Mouse (Mus musculus) cerebellum, adult 9-10 months (tissue): ENCODE data around the gene Itgam.

ENCODE experiments used
- DNase-seq: peaks from one replicate; pipeline ENCODE4 v3.0.0; 2022

The Itgam gene

DNA sequence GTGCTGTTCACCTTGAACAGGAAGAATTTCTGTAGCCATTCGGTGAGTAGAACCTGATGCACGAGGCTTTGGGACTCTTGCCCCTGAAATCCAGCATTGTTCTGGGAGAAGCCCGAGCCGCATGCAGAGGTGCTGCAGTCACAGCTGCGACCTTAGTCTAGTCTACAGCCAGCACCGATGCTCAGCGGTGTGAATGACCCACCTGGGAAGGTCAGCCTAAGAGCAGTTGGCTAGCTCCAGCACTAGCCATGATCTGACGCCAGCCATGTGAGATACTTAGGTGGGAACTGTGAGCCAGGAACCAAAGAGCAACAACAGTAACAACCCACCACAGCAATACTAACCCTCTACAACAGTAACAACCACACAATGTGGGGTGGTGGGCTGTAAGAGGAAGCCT is 4.6 kb upstream of the Itgam start:
- DNase-seq = no peak

DNA sequence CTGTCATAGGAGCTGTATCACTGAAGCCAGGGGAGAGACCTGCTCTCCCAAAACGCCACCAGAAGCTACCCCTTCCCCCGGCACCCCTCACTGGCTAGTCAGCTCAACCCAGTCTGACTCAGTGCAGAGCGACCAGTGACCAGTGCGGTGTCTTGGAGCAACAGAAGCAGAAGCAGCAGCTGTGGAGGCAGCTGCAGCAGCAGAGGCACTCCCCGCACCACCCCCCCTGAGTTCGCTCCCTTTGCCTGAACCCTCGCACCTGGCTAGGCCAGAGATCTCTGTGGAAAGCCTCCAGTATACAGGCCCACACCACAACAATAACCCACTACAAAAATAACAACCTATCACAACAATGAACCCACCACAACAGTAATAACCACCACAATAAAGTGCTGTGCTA is 3.9 kb upstream of the Itgam start:
- no peak for DNase-seq

DNA sequence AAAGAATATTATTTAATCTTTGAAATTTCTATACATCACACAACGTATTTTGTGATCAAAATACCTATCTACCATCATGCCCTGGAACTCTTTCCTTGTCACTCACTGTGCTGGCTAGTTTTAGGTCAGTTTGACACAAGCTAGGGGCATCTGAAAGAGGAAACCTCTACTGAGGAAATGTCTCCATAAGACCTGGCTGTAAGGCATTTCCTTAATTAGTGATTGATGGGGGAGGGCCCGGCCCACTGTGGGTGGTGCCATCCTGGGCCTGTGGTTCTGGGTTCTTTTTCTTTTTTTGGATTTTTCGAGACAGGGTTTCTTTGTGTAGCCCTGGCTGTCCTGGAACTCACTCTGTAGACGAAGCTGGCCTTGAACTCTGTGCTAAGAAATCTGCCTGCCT is 3.3 kb upstream of the Itgam start:
- DNase-seq = no peak

DNA sequence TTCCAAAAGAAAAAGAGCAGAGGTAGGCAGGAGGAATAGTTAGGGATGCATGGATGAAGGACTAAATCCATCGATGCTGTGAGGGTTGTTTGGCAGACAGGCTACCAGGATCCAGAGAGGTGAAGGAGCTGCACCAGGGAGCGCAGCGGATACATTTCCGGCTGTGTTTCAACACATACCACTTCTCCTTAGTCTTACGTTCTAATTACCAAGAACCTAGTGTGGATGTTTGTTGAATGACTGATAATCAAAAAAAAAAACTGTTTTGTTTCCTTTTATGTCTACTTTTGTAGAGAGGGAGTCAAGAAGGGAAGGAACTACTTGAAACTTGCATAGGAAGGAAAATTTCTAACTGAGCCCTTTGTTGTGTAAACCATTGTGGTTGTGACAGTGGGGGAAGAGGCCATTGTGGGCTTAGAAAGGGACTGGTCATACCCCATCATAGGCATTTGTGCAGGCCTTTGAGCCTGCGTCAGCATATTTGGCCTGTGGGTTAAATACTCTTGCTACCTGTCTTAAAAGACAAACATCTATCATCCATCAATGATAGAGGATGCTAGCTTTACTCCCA is 856 bp downstream of the Itgam start:
- no peak for DNase-seq

DNA sequence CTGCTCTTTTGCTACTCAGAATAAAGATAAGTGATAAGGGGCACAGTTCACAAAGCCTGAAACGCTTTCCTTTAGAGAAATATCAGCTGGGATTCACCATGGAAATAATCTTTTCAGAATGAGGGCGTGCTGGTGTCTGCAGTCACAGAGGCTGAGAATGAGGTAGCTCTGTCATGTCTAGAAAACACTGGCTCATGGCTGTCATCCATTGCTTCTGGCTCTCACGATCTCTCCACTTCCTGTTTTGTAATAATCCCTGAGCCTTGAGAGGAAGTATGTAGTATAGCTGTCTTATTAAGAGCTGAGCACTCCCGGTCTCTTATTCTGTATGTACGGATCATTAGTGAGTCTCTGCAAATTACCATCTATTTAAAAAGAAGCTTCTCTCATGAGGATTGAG is 3.1 kb downstream of the Itgam start:
- no peak for DNase-seq

DNA sequence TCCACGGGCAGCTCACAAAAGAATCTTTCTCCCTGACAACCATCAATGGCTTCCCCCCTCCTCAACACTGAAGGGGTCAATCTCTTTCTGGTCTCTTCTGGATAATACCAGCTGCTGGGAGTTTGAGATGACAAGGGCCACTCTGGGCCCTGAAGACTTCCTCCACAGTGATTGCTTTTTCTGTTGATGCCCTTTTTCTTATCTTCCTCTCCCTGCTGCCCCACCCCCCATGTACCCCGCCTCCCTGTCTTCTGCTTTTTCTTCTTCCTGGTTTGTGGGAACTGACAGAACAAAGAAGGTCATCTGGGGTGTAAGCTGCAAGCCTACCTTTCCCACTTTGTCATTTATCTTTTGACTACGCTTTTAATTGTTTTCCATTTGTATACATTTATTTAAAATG is 5.4 kb downstream of the Itgam start:
- no peak for DNase-seq

DNA sequence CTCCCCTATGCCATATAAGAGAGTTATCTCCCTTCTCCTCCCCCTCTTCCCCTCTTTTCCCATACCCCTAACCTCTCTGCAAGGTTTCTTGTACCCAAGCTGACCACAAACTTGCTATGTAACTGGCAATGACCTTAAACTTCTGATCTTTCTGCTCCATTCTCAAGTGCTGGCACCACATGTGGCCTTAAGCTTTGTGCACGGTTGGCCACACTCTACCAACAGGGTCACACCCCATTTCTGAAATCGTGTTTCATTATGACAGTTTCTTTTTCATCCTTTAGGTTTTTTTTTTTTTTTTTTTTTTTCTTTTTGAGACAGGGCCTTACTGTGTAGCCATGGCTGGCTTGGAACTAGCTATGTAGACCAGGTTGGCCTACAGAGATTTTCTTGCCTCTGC is 7.4 kb downstream of the Itgam start:
- no peak for DNase-seq

DNA sequence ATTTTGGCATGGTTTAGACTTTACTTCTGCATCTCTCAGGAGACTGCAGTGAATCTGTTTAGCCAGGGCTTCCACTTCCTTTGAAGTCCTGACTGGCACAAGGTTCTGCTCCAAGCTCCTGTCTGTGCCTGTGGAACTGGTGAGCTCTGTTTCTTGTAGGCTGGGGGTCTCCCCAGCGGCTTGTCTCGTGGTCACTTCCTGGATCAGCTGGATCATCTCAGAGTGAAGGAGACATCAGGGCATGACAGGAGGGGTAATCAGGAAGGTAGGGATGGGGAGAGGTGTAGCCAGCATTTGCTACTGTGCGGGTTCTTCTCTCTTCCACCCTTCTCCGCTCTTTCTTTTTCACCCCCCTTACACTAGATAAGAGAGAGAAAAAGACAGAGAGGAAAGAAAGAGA is 9.4 kb downstream of the Itgam start:
- DNase-seq = no peak

DNA sequence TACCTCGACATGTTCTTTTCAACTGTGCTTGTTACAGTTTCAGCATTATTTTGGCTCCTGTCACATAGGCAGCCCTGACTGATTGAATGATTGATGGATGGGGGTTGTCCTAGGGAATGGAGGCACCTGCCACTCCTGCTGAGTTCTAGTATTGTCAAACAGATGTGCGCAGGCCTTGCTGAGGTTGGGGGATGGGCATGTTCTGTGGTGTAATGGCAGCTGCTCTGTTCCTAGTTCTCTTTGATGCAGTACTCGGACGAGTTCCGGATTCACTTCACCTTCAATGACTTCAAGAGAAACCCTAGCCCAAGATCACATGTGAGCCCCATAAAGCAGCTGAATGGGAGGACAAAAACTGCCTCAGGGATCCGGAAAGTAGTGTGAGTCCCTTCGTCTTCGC is 17.6 kb downstream of the Itgam start:
- DNase-seq = no peak

DNA sequence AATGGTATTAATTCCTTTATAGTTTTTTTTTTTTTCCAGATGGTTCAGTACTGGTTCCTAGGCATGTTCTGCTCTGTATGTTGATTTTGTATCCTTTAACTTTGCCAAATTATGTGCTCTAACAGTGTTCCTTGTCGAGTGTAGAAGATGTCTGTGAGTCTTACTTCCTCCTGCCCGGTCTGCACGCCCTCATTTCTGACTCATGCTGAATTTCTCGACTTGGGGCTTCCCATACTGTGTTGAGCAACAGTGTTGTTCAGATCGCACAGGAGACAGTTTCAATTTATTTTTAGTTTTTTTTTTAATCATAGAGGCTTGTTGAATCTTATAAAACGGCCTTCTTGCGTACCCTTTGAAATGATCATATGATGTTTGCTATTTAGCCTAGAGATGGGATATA is 26.7 kb downstream of the Itgam start:
- DNase-seq = no peak

DNA sequence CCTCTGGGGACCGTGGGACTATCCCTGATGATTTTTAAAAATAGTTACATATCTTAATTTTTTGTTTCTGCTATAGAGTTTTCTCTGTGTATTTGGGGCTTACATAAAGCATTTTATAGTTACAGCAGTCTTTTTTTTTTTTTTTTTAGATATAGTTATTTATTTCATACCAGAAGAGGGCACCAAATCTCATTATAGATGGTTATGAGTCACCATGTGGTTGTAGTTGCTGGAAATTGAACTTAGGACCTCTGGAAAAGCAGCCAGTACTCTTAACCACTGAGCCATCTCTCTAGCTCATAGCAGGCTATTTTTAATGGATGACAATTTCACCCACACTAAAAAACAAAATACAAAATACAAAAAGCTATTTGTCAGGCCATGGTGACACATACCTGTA is 35.7 kb downstream of the Itgam start:
- no peak for DNase-seq

DNA sequence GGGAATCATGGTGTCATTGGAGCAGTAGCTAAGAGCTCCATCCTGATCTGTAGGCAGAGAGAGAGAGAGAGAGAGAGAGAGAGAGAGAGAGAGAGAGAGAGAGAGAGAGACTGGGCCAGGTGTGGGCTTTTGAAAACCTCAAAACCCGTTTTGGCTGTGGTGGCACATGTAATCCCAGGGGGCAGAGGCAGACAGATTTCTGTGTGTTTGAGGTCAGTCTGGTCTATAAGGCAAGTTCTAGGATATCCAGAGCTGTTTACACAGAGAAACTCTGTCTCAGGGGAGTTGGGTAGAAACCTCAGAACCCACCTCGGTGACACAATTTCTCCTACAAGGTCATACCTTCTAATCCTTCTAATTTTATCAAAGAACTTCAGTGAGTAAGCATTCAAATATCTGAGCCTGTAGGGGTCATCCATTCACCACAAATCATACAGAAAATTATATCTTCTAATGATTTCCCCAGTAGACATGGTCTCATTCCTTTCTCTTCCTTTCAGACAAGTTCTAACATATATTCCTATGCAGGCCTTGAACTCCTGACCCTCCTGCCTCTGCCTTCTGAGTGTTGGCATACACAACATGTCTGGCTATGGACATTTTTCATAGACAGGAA is 38.4 kb downstream of the Itgam start:
- DNase-seq = no peak

DNA sequence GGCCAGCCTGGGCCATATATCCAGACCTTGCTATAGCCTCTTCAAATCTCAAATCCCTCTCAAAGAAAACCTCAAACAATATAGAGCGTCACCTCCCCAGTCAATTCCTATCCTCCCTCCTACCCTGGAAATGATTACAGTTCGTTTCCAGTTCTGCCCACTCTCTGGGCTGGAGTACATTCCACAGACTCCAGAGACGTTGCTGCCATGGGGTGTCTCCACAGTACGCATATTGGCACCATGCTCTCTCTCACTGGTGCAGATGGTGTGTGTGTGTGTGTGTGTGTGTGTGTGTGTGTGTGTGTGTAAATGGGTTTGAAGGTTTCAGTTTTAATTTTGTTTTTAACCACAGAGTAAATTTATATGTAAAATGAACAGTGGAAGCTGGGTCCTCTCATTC is 42.8 kb downstream of the Itgam start:
- DNase-seq = no peak

DNA sequence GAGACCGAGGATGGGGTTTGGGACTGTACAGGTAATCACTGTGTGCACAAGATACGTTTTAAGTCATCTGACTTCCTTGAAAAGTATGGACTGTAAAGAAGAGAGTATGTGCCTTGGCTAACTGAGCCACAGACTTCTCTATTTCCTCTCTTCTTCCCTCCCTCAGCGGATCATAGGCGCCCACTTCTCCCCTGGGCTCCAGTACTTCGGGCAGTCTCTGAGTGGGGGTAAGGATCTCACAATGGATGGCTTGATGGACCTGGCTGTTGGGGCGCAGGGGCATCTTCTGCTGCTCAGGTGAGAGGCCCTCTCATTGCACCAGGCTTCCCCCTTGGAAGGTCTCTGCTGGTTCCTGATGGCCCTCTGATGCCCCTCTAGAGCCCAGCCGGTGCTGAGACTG is 45.0 kb downstream of the Itgam start:
- no peak for DNase-seq

DNA sequence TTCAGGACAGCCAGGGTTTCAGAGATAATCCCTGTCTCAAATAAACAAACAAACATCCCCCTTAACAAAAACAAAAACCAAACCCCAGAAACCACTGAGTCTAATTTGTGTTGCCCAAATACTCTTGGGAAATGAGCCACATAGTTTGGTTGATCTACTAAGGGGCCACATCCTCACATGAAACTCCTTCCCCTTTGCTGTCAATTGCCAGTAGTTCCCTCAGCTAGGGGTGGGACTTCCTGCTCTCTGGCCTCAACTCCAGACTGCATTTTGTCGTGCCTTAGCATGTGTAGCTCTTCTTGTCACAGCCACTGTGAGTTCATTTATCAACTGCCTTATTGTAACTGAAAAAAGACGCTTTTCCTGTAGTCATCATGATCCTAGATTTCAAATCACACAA is 47.9 kb downstream of the Itgam start:
- DNase-seq = no peak

DNA sequence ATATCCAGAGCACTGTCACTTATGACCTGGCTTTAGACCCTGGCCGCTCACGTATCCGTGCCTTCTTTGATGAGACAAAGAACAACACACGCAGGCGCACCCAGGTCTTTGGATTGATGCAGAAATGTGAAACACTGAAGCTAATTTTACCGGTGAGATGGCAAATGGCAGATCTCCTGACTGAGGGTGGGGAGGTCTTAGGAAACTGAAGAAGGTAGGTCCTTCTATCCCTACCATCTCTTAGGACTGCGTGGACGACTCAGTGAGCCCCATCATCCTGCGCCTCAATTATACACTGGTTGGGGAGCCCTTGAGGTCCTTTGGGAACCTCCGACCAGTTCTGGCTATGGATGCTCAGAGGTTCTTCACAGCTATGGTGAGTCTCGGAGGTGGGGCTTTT is 49.7 kb downstream of the Itgam start:
- no peak for DNase-seq

DNA sequence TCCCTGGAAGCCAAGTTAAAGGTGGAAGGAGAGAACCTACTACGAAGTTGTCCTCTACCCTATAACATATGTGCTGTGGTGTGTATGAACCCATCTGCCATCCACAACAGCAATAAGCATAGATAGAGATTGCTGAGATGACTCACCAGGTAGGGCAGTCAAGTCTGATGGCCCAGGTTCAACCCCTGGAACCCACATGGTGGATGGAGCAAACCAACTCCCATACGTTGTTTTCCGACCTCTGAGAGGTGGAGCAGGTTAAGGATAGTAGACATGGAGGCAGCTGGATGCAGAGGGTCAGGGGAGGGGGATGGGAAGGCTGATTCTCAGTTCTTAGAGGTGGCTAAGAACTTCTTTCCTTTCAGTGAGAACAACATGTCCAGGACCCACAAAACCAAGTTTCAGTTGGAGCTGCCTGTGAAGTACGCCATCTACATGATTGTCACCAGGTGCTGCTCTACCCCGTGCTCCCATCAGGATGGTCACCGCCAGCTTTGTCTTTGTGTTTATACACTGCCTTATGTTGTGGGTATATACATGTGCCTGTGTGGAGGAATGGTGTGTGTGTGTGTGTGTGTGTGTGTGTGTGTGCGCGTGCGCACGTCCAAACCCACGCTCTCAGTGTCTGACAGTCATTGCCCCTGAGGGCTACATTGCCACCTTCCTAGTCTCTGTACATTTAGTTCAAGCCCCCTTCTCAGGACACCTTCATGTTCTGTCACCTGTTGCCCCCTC is 52.1 kb downstream of the Itgam start:
- DNase-seq = no peak

DNA sequence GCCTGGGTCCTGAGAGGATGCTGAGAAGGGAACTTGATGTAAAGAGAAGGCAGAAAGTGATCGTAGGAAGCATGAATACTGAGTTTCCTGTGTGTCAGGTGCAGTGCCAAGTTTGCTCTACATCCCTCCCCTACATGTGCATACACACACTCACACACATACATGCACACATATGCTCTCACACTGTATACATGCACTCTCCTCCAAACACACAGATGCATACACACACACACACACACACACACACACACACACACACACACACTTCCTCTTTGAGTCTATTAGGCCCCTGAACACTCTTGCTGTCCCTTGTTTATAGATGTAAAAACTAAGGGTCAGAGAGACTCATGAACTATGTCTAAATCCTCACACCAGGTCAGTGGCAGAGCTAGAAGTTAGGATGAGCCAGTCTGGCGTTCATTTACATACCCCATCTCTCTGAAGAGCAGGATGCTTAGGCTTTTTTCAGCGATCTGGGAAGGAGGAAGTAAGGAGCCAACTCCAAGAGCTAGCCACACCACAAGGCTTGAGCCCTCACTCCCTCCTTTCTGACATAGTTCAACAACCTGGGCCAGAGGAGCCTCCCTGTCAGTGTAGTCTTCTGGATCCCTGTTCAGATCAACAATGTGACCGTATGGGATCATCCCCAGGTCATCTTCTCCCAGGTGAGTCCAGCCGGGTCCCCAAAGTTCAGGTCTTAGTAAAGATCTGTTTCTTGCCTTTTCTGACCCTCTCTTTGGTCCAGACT is 52.9 kb downstream of the Itgam start:
- no peak for DNase-seq

DNA sequence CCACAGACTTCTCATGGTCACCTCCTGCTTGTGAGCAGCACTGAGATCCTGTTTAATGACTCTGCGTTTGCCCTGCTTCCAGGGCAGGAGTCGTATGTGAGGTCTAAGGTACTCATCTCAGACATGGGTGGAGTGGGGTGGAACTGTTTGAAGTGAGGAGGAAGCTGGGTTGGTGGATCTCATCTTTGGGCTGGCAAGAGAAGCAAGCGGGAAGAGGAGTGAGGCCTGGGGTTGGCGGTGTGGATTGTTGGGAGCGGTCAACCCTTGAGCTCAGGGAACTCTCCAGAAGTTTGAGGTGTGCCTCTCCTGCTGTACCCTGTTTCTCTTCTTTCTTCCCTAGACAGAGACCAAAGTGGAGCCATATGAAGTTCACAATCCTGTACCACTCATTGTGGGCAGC is 54.0 kb downstream of the Itgam start:
- DNase-seq = no peak

DNA sequence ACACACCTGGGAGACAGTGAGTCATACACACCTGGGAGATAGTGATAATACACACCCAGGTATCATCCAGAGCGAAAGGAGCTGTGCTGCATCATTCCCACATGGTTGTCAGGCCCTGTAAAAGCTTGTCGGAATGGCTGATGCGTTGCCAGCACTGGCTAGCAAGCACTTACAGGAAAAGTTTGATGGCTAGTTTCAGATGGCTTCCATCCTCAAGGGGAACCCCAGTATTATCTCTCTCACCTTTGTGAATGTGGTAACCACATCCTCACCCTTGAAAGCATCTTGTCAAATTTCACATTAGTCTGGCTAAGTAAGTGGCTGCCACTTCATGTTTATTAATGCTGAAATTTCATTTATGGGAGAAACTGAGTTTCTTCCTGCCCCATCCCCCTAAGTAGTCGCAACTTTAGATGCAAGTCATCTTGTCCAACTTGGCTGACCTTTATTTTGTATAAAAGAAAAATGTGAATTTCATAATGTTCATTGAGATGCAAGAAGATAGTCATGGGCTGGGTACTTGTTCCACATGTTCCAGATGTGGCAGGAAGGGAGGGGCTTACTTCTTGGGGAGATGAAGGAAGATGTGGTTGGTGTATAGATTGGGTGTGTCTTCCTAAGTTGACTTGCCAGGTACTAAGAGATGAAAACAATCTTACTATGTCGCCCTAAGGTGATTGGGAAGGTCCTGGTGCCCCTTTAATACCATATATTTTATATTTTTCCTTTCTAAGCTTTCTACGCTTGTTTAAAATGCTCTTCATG is 57.5 kb downstream of the Itgam start:
- DNase-seq = no peak

DNA sequence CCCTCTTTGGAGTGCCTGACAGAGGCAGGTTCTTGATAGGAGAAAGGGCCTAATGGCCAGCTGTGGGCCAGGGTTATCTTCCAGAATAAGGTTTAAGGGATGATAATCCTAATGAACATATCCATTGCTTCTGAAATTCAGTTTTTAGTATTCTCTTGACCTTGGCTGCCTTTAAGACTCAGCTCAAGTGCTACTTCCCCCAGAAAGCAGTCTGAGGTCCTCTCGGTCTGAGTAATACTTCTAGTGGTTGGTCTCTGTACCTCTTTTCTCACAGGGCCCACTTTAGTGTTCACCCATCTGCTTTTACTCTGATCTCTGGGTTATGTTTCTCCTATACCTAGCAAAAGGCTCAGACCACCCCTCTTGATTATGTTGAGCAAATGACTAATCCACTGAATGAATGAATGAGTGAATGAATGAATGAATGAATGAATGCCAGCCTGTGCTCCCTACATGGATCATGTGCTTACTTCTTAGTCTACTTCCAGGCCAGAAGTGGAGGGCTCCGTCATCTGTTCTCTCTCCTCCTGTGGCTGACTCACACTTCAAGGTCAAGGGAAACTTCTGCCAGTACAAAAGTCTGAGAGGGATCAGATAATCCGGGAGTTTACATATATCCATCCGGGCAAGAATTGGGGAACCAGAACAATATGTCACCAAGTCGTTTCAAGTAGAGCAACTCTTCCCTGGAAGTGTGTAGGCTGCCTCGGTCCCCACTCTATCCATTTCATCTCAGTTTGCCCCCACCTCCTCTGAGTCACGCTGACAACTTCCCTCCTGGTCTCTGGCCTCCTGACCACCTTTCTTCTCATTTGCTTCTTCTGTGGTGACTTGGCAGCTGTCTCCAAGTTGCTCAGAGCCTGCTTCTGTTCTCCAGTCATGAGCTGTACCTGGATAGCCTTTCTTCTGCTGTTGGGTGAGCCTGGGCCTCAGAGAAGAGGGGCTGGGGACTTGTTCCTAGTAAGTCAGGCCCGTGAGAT is 66.6 kb downstream of the Itgam start, which contains the start of gene Itgax:
TSS of gene Itgax (plus strand) at position 807 of the 980 bp plus-strand sequence.
- no peak for DNase-seq

DNA sequence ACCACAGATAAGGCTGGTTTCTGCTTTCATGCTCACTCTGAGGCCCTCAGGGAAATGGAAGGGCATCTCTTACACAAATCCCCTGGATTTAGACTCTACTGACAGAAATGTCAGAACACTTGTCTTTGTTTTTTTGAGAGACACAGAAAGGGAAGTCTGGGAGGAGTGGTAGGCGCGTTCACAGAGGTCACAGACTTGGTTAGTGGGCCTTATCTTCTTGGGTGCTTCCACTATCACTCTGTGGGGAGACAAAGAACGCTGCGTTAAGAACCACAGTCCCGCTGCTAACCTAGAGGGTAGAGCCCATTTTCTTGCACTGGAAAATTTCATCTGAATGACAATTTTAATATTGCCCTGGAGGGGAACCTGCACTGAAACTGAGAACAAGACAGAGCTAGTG is 69.7 kb downstream of the Itgam start:
- DNase-seq = no peak
